Mouse (Mus musculus): Measurements from ENCODE around the gene Hdac7. TPM values are rescaled to one million over a fixed set of nuclear protein-coding genes. Genes with fewer than 3 reads are reported as not detected.
A peak's percentile ranks its signal among the peaks of the same experiment; 100 is the strongest.

Gene Hdac7
- polyA plus RNA-seq, 1 experiment from 2014 or later, result 31.5 TPM

GRCm38 (mm10) chr15:97824042-97824441 is 20.3 kb downstream of the Hdac7 start:
- no peak overlapping the region for H3K4me2 ChIP-seq
- 81% methylated on average over 6 of the region's 6 CpGs for WGBS

GRCm38 (mm10) chr15:97823479-97823878 is 20.8 kb downstream of the Hdac7 start:
- H3K4me3 ChIP-seq (replicated peaks), result no peak overlapping the region
- H3K9me3 ChIP-seq, result no peaks in the 10 kb centered on the region
- peaks cover 81% of the 10 kb centered on the region for H3K4me1 ChIP-seq (replicated peaks)
- no peak for ATAC-seq (ENCODE audit: insufficient number of reproducible peaks, insufficient read depth, low FRiP score, low TSS enrichment, low read depth)
- 84% methylated on average over 12 of the region's 12 CpGs for WGBS
- H3K27me3 ChIP-seq, result no peaks in the 10 kb centered on the region
- peaks cover 10% of the 10 kb centered on the region; the same call in 1 of the 2 replicates for H3K36me3 ChIP-seq
- no peak overlapping the region for H3K4me2 ChIP-seq
- no peak overlapping the region for H3K27ac ChIP-seq
- no peak overlapping the region for H3K9ac ChIP-seq (replicated peaks)

More at GRCm38 (mm10) chr15:97824042-97824441, 20.3 kb downstream of the Hdac7 start:
- no peaks in the 10 kb centered on the region for H3K27me3 ChIP-seq
- H3K9ac ChIP-seq (replicated peaks), result no peak overlapping the region
- H3K27ac ChIP-seq, result 0 out of 2 replicates have a peak overlapping the region, but pooled peaks have one; percentile 12
- H3K9me3 ChIP-seq, result no peaks in the 10 kb centered on the region
- H3K4me1 ChIP-seq (replicated peaks), result peaks cover 87% of the 10 kb centered on the region
- no peak for ATAC-seq (ENCODE audit: insufficient number of reproducible peaks, insufficient read depth, low FRiP score, low TSS enrichment, low read depth)
- H3K4me3 ChIP-seq (replicated peaks), result no peak overlapping the region
- H3K36me3 ChIP-seq, result peaks cover 10% of the 10 kb centered on the region; the same call in 1 of the 2 replicates

GRCm38 (mm10) chr15:97822545-97823228 is 21.6 kb downstream of the Hdac7 start:
- Histone ChIP-seq H3K4me3 (replicated peaks) (no peak overlapping the region), H3K27me3 (no peaks in the 10 kb centered on the region), H3K9me3 (no peaks in the 10 kb centered on the region), H3K4me1 (replicated peaks) (peaks cover 75% of the 10 kb centered on the region), H3K27ac (no peak overlapping the region), H3K4me2 (no peak overlapping the region), H3K36me3 (peaks cover 10% of the 10 kb centered on the region; the same call in 1 of the 2 replicates), H3K9ac (replicated peaks) (peak overlapping the region; percentile 27; the same call in 1 of the 2 replicates)
- ATAC-seq (ENCODE audit: insufficient number of reproducible peaks, insufficient read depth, low FRiP score, low TSS enrichment, low read depth), result no peak
- 41% methylated on average over 11 of the region's 12 CpGs for whole genome bisulfite sequencing

DNA sequence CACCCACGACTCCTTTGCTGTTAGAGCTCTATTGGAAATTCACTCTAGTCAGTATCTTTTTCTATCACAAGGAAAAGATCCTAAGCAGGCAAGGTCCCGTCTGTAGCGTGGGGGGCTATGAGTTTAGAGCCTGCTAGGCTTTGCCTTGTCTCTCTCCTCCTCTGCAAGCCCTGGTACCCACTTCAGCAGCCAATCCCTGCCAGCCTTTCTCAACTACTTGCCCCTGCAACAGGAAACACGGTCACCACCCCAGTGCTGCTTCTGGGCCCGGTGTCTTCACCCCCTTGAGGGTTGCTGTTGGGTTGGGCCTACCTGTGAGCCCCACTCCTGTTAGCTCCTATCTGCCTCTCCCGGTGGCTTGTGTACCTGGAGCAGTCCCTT is 22.3 kb downstream of the Hdac7 start:
- Histone ChIP-seq H3K4me2 (no peak overlapping the region), H3K9ac (replicated peaks) (no peak overlapping the region), H3K36me3 (peaks cover 10% of the 10 kb centered on the region; the same call in 1 of the 2 replicates), H3K4me3 (replicated peaks) (no peak overlapping the region), H3K27me3 (no peaks in the 10 kb centered on the region), H3K27ac (peak overlapping the region; percentile 54), H3K9me3 (no peaks in the 10 kb centered on the region), H3K4me1 (replicated peaks) (peaks cover 69% of the 10 kb centered on the region)
- no peak for ATAC-seq (ENCODE audit: insufficient number of reproducible peaks, insufficient read depth, low FRiP score, low TSS enrichment, low read depth)
- WGBS, result 65% methylated on average over 6 of the region's 6 CpGs

GRCm38 (mm10) chr15:97821321-97821982 is 22.9 kb downstream of the Hdac7 start:
- Histone ChIP-seq H3K27me3 (no peaks in the 10 kb centered on the region), H3K27ac (peak overlapping the region; percentile 54), H3K9me3 (no peaks in the 10 kb centered on the region), H3K4me3 (replicated peaks) (no peak overlapping the region), H3K4me2 (no peak overlapping the region), H3K9ac (replicated peaks) (no peak overlapping the region), H3K36me3 (peaks cover 10% of the 10 kb centered on the region; the same call in 1 of the 2 replicates), H3K4me1 (replicated peaks) (peaks cover 64% of the 10 kb centered on the region)
- ATAC-seq (ENCODE audit: insufficient number of reproducible peaks, insufficient read depth, low FRiP score, low TSS enrichment, low read depth), result no peak
- 32% methylated on average over 10 of the region's 10 CpGs for WGBS

DNA sequence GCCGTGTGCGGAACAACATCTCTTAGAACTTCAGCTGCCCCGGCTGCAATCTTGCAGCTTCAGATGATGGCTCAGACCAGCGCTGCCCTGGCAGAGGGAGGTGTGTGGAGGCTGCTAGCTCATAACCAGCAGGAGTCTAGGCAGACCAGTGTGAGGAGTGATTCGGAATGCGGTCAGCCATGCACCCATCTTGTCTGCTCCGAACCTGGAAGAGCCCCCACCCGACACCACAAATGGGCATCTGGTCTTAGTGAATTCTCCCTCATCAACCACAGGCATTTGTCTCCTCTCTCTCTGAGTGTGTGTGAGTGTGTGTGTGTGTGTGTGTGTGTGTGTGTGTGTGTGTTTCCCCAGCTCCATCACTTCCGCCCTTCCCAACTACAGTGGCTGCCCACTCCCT is 24.4 kb downstream of the Hdac7 start:
- no peak overlapping the region for H3K4me2 ChIP-seq
- peaks cover 52% of the 10 kb centered on the region for H3K4me1 ChIP-seq (replicated peaks)
- 83% methylated on average over 9 of the region's 9 CpGs for WGBS
- H3K9me3 ChIP-seq, result no peaks in the 10 kb centered on the region
- H3K36me3 ChIP-seq, result peaks cover 10% of the 10 kb centered on the region; the same call in 1 of the 2 replicates
- no peak for ATAC-seq (ENCODE audit: insufficient number of reproducible peaks, insufficient read depth, low FRiP score, low TSS enrichment, low read depth)
- no peak overlapping the region for H3K9ac ChIP-seq (replicated peaks)
- H3K27ac ChIP-seq, result no peak overlapping the region
- no peak overlapping the region for H3K4me3 ChIP-seq (replicated peaks)
- H3K27me3 ChIP-seq, result no peaks in the 10 kb centered on the region

DNA sequence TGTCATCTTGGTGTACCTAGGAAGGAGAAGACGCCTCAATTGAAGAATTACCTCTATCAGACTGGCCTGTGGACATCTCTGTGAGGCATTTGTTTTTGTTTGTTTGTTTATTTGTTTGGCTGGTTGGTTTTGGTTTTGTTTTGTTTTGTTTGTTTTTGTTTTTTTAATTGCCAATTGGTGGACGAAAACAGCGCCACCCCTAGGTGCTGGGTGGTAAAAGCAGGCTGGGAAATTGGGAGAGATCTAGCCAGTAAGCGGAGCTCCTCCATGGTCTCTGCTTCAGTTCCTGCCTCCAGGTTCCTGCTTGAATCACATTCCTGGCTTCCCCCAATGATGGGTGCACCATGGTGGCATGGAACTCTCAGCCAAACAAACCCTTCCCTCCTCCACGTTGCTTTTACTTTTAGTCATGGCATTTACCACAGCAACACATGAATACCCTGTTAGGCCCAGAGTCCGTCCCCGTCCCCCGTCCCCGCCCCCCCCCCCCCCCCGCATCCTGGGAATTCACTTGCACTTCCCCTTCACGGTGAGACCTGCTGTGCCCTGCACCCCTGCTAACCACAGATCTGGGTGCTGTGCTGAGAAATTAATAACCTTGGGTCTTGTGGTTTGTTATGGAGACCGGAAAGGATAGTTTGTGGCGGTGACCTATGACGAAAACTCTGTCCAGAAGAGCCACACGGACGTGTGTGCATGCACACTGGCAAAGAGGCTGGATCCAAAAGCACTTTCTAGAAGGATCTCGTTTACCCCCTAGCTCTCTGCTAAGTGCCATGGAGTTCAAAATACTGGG is 27.9 kb downstream of the Hdac7 start:
- Histone ChIP-seq H3K4me2 (no peak overlapping the region), H3K27me3 (no peaks in the 10 kb centered on the region), H3K4me1 (replicated peaks) (peaks cover 48% of the 10 kb centered on the region), H3K4me3 (replicated peaks) (no peak overlapping the region), H3K9me3 (no peaks in the 10 kb centered on the region), H3K36me3 (peaks cover 4% of the 10 kb centered on the region), H3K27ac (no peak overlapping the region), H3K9ac (replicated peaks) (no peak overlapping the region)
- WGBS, result 90% methylated on average over 14 of the region's 17 CpGs
- no peak for ATAC-seq (ENCODE audit: insufficient number of reproducible peaks, insufficient read depth, low FRiP score, low TSS enrichment, low read depth)

GRCm38 (mm10) chr15:97815254-97815653 is 29.0 kb downstream of the Hdac7 start:
- no peak overlapping the region for H3K9ac ChIP-seq (replicated peaks)
- H3K27ac ChIP-seq, result no peak overlapping the region
- ATAC-seq (ENCODE audit: insufficient number of reproducible peaks, insufficient read depth, low FRiP score, low TSS enrichment, low read depth), result no peak
- H3K4me1 ChIP-seq (replicated peaks), result peaks cover 38% of the 10 kb centered on the region
- WGBS, result 92% methylated on average over 4 of the region's 4 CpGs
- no peaks in the 10 kb centered on the region for H3K9me3 ChIP-seq
- H3K27me3 ChIP-seq, result no peaks in the 10 kb centered on the region
- H3K4me2 ChIP-seq, result no peak overlapping the region
- no peak overlapping the region for H3K4me3 ChIP-seq (replicated peaks)
- H3K36me3 ChIP-seq, result peaks cover 12% of the 10 kb centered on the region

- H3K4me2 ChIP-seq, result no peak overlapping the region
- no peak for ATAC-seq (ENCODE audit: insufficient number of reproducible peaks, insufficient read depth, low FRiP score, low TSS enrichment, low read depth)
- H3K27ac ChIP-seq, result 0 out of 2 replicates have a peak overlapping the region, but pooled peaks have one; percentile 53
- no peak overlapping the region; the same call in 1 of the 2 replicates for H3K9ac ChIP-seq (replicated peaks)
- no peaks in the 10 kb centered on the region for H3K27me3 ChIP-seq
- 55% methylated on average over 5 of the region's 5 CpGs for WGBS
- H3K4me3 ChIP-seq (replicated peaks), result no peak overlapping the region
- peaks cover 33% of the 10 kb centered on the region for H3K4me1 ChIP-seq (replicated peaks)
- no peaks in the 10 kb centered on the region for H3K9me3 ChIP-seq
- peaks cover 17% of the 10 kb centered on the region for H3K36me3 ChIP-seq
Observed at GRCm38 (mm10) chr15:97814703-97815102, 29.6 kb downstream of the Hdac7 start.

DNA sequence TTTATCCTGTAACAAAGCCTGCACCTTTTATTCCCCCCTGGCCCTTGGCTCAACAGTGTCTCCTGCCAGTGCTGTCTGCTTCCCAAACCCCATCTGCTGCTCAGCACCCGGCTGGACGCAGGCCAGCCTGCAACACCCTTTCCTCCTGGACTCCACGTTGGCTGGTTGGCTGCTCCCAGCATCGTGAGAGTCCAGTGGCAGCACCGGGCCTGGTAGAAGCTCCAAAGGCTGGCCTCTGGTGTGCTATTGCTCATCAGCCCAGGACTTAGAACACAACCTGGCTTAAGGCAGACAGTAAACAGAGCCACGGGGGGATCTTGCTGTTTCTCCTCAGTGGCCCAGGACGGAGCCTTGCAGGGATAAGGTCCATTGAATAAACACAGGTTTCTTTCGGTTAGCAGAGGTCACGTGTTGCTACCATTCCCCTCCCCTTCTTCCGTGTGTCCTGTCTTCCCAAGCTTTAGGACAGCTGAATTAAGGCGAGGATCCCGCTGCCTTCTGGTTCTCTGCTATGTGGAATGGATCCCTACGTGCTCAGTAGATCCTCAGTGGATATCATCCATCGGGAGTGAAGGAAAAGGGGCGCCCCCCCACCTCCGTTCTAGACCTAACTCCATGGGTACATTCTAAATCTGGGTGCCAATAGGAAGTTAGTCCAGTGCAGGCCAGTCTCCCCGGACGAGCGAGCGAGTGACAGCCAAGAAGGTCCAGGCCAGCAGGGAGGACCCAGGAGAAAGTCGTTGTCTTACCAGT is 30.7 kb downstream of the Hdac7 start:
- no peaks in the 10 kb centered on the region for H3K9me3 ChIP-seq
- H3K27ac ChIP-seq, result 0 out of 2 replicates have a peak overlapping the region, but pooled peaks have one; percentile 35
- peaks cover 32% of the 10 kb centered on the region for H3K4me1 ChIP-seq (replicated peaks)
- no peaks in the 10 kb centered on the region for H3K27me3 ChIP-seq
- ATAC-seq (ENCODE audit: insufficient number of reproducible peaks, insufficient read depth, low FRiP score, low TSS enrichment, low read depth), result no peak
- WGBS, result 62% methylated on average over 21 of the region's 21 CpGs
- no peak overlapping the region; the same call in 1 of the 2 replicates for H3K9ac ChIP-seq (replicated peaks)
- no peak overlapping the region for H3K4me3 ChIP-seq (replicated peaks)
- peaks cover 28% of the 10 kb centered on the region for H3K36me3 ChIP-seq
- no peak overlapping the region for H3K4me2 ChIP-seq
